Mouse (Mus musculus): Measurements from ENCODE around the gene Tmem246. TPM values are rescaled to one million over a fixed set of nuclear protein-coding genes. Genes with fewer than 3 reads are reported as not detected.

Gene Tmem246
- 92.5 and 103 TPM in 2 replicates for polyA plus RNA-seq (2021; fragmentation: Nextera tagmentation)
- long read RNA-seq, experiment 1, transcript Tmem246-201 (2 exons, 2,989 nt) = minor isoform, 72 of 204 reads
- long read RNA-seq, experiment 1, transcript Tmem246-202 (2 exons, 748 nt) = major isoform, 112 of 204 reads
- long read RNA-seq, experiment 1, partial matches to known transcripts = 0 of 204 reads
- long read RNA-seq, experiment 1, other reads (novel, unspliced or antisense) = 20 of 204 reads
- long read RNA-seq, experiment 2, transcript Tmem246-202 (2 exons, 748 nt) = major isoform, 521 of 873 reads
- long read RNA-seq, experiment 2, transcript Tmem246-201 (2 exons, 2,989 nt) = minor isoform, 298 of 873 reads
- long read RNA-seq, experiment 2, partial matches to known transcripts = 0 of 873 reads
- long read RNA-seq, experiment 2, other reads (novel, unspliced or antisense) = 54 of 873 reads

GRCm38 (mm10) chr4:49597183-49598100 is at the start of gene Tmem246:
Tmem246 (minus strand) TSS chr4:49597876.

GRCm38 (mm10) chr4:49631319-49632138 is 33.9 kb upstream of the Tmem246 start, which contains the start of gene Rnf20:
Rnf20 (plus strand) TSS chr4:49632006.

GRCm38 (mm10) chr4:49549383-49549782 is 48.3 kb downstream of the Tmem246 start, which contains the start of gene Aldob:
Aldob (minus strand) TSS chr4:49549546.

Other genes with a start within 250 kb of the Tmem246 start
- gene Acnat2, start 189.7 kb downstream of the Tmem246 start, polyA plus RNA-seq (2021; fragmentation: Nextera tagmentation) = not detected in 2 replicates
- 0.77 TPM in 1 of 2 replicates, not detected in the other for gene Acnat1, start 124.0 kb downstream of the Tmem246 start, polyA plus RNA-seq (2021; fragmentation: Nextera tagmentation)
- 0.06 TPM in 1 of 2 replicates, not detected in the other for gene Baat, start 91.3 kb downstream of the Tmem246 start, polyA plus RNA-seq (2021; fragmentation: Nextera tagmentation)
- 67.2 and 74.9 TPM in 2 replicates for gene Mrpl50, start 76.8 kb downstream of the Tmem246 start, polyA plus RNA-seq (2021; fragmentation: Nextera tagmentation)
- gene Zfp189, start 76.7 kb downstream of the Tmem246 start, polyA plus RNA-seq (2021; fragmentation: Nextera tagmentation) = 7.9 and 10.9 TPM in 2 replicates
- gene Aldob, start 48.3 kb downstream of the Tmem246 start, polyA plus RNA-seq (2021; fragmentation: Nextera tagmentation) = 0.14 and 0.15 TPM in 2 replicates
- gene Rnf20, start 34.1 kb upstream of the Tmem246 start, polyA plus RNA-seq (2021; fragmentation: Nextera tagmentation) = 26.6 and 27.7 TPM in 2 replicates
- gene Ppp3r2, start 84.1 kb upstream of the Tmem246 start, polyA plus RNA-seq (2021; fragmentation: Nextera tagmentation) = not detected in 2 replicates
- 7.1 and 7.6 TPM in 2 replicates for gene Grin3a, start 247.9 kb upstream of the Tmem246 start, polyA plus RNA-seq (2021; fragmentation: Nextera tagmentation)